Mouse (Mus musculus): Measurements from ENCODE around the gene Plac1.
"Not testable (repeated sequence)": the region's sequence is repeated elsewhere in the genome, so short reads cannot be mapped to it uniquely, and the experiment has no call there.

The Plac1 gene

GRCm38 (mm10) chrX:53240011-53240410, at the start of gene Plac1:
Plac1 (minus strand) TSS chrX:53240111.
- no peak for DNase-seq (ENCODE audit: low spot score)

GRCm38 (mm10) chrX:53287924-53288323, 48.0 kb upstream of the Plac1 start:
- no peak for DNase-seq (ENCODE audit: low spot score)

GRCm38 (mm10) chrX:53273124-53273523, 33.2 kb upstream of the Plac1 start, which contains the start of gene Fam122c:
Fam122c (plus strand) TSS chrX:53273424.
- no peak for DNase-seq (ENCODE audit: low spot score)

- not testable (repeated sequence) for DNase-seq (ENCODE audit: low spot score)
Measured at GRCm38 (mm10) chrX:53271628-53272027, 31.7 kb upstream of the Plac1 start.

- DNase-seq (ENCODE audit: low spot score): no peak
Measured at GRCm38 (mm10) chrX:53270063-53270432, 30.1 kb upstream of the Plac1 start.

- peak; percentile 95 for DNase-seq (ENCODE audit: low spot score)
Measured at GRCm38 (mm10) chrX:53269289-53270062, 29.6 kb upstream of the Plac1 start, which contains the start of gene Fam122b. Fam122b (minus strand) TSS chrX:53269805.

- peak; percentile 60 for DNase-seq (ENCODE audit: low spot score)
Measured at GRCm38 (mm10) chrX:53268856-53269255, 28.9 kb upstream of the Plac1 start.

GRCm38 (mm10) chrX:53266186-53266585, 26.3 kb upstream of the Plac1 start:
- DNase-seq (ENCODE audit: low spot score): no peak

- peak; percentile 36 for DNase-seq (ENCODE audit: low spot score)
Measured at GRCm38 (mm10) chrX:53255195-53255594, 15.3 kb upstream of the Plac1 start.

- DNase-seq (ENCODE audit: low spot score): no peak
Measured at GRCm38 (mm10) chrX:53237971-53238370, 1.9 kb downstream of the Plac1 start.

GRCm38 (mm10) chrX:53236404-53236803, 3.5 kb downstream of the Plac1 start:
- no peak for DNase-seq (ENCODE audit: low spot score)

GRCm38 (mm10) chrX:53233689-53234088, 6.2 kb downstream of the Plac1 start:
- peak; percentile 66 for DNase-seq (ENCODE audit: low spot score)

GRCm38 (mm10) chrX:53231965-53232364, 7.9 kb downstream of the Plac1 start:
- no peak for DNase-seq (ENCODE audit: low spot score)

GRCm38 (mm10) chrX:53224353-53224944, 15.5 kb downstream of the Plac1 start:
- no peak for DNase-seq (ENCODE audit: low spot score)

GRCm38 (mm10) chrX:53220855-53221254, 19.1 kb downstream of the Plac1 start:
- DNase-seq (ENCODE audit: low spot score): peak; percentile 50

GRCm38 (mm10) chrX:53214557-53215229, 25.2 kb downstream of the Plac1 start:
- DNase-seq (ENCODE audit: low spot score): peak; percentile 45

GRCm38 (mm10) chrX:53213838-53214237, 26.1 kb downstream of the Plac1 start:
- DNase-seq (ENCODE audit: low spot score): peak; percentile 64

GRCm38 (mm10) chrX:53212485-53212884, 27.4 kb downstream of the Plac1 start:
- DNase-seq (ENCODE audit: low spot score): no peak

- peak; percentile 71 for DNase-seq (ENCODE audit: low spot score)
Measured at GRCm38 (mm10) chrX:53211756-53212483, 28.0 kb downstream of the Plac1 start.

GRCm38 (mm10) chrX:53209431-53209830, 30.5 kb downstream of the Plac1 start:
- no peak for DNase-seq (ENCODE audit: low spot score)

- no peak for DNase-seq (ENCODE audit: low spot score)
Measured at GRCm38 (mm10) chrX:53204690-53205311, 35.1 kb downstream of the Plac1 start.

- no peak for DNase-seq (ENCODE audit: low spot score)
Measured at GRCm38 (mm10) chrX:53201616-53202015, 38.3 kb downstream of the Plac1 start.

Measured in adipocyte (in vitro differentiated cells).